Mouse (Mus musculus) 3134 (cell line): ENCODE measurements around the gene Osbp.
"Not testable (repeated sequence)": the region's sequence is repeated elsewhere in the genome, so short reads cannot be mapped to it uniquely, and the experiment has no call there.

Source experiments
- DNase-seq: peaks from one replicate; pipeline ENCODE4 v3.0.0-alpha.2; 2011; ENCODE audit warnings: low spot score; ENCODE audit not compliant: insufficient read length; ENCODE audit errors: extremely low read depth

Osbp gene

GRCm38 (mm10) chr19:11984614-11985013, 18.9 kb downstream of the Osbp start:
- not testable (repeated sequence) for DNase-seq

DNA sequence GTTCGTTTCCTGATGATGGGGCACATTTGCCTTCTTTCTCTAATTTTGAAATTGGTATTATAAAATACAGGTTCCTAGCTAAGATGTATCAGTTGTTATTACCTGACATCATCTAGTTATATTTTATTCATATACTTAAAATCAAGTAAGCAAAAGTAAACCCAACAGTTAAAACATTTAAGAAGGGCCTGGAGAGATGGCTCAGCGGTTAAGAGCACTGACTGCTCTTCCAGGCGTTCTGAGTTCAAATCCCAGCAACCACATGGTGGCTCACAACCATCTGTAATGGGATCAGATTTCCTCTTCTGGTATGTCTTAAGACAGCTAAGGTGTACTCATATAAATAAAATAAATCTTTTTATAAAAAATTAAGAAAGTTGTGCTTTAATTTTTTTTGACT, 22.1 kb downstream of the Osbp start:
- no peak for DNase-seq

- DNase-seq, result no peak
These were observed 23.6 kb downstream of the Osbp start for GRCm38 (mm10) chr19:11989334-11989733.

GRCm38 (mm10) chr19:11992034-11992433, 26.3 kb downstream of the Osbp start:
- no peak for DNase-seq

DNA sequence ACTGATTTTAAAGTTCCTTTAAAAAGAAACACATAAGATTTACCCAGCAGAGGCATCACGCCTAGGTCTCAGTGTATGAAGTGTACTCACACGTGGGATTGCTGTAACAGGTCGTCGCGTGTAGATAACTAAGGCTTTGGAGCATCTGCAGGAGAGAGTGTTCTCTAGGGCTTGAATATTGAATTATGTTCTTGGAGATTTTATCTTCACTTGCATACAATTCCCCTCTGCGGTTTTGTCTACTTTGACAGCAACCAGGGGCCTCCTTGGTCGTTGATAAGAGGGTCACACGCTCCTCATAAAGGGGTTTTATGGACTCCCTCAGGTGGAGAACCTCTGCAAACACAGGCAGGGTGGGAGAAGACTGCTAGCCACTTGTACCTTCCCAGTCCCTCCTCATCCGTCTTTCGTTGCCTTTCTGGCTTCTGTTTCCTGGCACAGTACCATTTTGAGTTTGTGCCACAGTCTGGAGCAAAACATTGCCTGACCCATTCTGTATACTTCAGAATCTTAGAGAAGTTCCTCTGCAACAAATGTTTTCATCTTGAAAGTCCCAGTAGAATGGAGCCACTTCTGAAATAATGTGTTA, 26.8 kb downstream of the Osbp start:
- DNase-seq, result no peak

DNA sequence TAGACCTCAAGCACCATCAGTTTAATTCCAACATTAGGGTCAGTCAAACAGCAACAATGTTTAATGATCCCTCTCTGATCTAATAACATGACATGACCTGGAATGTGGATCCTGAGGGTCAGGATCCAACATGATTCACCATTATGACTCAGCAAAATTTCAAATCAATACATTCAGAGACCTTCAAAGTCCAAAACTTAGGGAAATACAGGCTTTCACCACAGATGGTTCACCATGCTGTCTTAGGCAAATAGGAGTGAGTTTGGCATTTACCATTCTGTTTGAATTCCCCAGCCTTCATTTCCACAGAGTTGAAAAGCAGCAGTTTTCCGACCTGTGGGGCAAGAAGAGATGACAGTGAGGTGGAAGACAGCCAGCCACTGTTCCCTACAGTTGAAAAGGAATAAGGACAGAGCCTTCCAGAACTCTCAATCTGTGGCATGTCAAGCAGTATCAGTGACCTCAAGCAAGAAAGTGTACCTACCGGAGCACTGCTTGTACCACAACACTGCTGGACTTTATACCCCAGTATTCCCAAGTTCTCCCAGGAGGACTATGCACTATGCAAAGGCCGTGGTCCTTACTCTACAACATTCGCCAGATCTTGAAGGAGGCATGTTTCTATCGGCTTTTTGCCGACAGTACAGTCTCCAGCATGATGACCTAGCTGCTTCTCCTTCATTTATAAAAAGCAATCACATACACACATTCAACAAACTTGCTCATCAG, 29.1 kb downstream of the Osbp start:
- no peak for DNase-seq

DNA sequence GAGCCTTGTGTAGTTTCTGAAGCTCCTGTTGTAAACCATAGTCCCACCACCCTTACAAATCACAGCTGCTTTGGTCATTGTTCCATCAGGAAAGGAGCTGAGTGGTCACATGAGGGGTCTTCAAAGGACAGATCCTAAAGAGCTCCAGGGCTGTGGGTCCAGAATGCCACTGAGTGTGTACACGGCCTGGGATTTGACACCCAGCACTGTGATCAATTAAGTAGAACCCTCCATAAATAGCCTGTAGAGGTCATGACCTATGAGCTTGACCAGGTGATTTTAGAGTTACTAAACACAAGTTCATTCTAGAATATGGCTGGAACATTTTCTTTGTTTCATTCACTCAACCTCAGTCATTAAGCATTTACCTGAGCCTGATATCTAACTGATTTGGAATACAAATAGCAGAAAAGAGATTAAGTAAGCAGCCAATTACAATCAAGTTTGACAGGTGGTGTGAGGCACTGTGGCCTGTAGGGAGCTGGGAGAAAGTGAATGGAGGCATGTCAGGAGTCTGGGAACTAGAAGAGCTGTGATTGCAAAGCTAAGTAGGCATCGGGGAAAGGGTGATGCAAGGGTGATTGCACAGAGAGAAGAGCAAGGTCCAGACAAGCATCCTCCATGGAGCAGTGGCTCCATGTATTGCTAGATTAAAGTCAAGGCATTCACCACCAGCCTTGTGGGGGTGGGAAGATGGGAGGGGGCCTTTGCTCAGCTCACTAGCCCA, 30.1 kb downstream of the Osbp start:
- DNase-seq, result no peak

DNA sequence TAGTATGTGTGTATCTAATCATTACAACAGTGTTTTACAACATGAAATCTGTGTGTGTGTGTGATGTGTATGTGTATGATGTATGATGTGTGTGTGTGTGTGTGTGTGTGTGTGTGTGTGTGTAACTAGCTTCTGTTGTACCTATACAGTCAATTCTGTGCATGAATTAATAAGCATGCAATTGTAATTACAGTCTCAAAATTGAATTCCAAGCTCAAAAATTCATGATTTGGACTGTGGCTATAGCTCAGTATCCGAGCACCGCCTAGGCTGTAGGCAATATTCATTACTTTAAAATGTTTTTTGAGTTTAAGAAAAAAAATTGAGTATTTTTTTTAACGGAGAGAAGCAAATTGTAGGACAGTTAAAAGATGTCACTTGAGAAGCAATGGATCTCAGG, 35.9 kb downstream of the Osbp start:
- no peak for DNase-seq

DNA sequence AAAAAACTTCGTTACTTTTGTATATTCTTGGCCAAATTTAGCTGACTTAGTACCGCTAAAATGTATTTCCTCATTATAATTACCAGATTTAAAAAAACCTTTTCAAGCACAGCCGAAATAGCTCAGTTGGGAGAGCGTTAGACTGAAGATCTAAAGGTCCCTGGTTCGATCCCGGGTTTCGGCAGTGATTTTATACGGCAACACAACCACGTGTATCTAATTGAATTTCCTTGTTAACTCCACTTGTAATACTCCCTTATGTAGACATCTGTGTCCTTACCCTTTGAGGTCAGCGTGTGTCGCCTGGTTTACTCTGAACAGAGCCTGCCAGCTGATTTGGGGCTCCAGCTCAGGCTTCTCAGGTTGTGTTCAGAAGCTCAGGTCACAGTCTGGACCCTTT, 36.4 kb downstream of the Osbp start:
- DNase-seq, result peak; percentile 60

- DNase-seq, result no peak
These were observed 37.0 kb downstream of the Osbp start for GRCm38 (mm10) chr19:12002791-12003190.

DNA sequence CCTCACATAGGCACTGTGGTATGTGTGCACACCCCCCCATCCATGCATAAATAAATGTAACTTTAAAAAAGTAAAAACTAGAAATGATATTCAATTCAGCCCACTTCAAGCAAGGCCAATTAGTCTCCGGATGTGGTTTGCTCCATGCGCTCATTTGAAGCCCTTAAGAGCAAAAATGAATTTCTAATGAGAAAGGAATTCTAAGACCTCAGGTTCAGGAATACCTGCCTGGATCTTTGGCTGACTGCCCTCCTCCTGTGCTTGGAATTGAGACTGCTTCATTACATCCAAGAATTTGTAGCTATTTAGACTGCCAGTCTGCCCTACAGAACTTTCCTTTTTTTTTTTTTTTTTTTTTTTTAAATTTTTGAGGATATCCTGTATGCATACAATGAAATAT, 37.8 kb downstream of the Osbp start:
- no peak for DNase-seq

- DNase-seq, result no peak
These were observed 38.7 kb downstream of the Osbp start for GRCm38 (mm10) chr19:12004216-12005008.

DNA sequence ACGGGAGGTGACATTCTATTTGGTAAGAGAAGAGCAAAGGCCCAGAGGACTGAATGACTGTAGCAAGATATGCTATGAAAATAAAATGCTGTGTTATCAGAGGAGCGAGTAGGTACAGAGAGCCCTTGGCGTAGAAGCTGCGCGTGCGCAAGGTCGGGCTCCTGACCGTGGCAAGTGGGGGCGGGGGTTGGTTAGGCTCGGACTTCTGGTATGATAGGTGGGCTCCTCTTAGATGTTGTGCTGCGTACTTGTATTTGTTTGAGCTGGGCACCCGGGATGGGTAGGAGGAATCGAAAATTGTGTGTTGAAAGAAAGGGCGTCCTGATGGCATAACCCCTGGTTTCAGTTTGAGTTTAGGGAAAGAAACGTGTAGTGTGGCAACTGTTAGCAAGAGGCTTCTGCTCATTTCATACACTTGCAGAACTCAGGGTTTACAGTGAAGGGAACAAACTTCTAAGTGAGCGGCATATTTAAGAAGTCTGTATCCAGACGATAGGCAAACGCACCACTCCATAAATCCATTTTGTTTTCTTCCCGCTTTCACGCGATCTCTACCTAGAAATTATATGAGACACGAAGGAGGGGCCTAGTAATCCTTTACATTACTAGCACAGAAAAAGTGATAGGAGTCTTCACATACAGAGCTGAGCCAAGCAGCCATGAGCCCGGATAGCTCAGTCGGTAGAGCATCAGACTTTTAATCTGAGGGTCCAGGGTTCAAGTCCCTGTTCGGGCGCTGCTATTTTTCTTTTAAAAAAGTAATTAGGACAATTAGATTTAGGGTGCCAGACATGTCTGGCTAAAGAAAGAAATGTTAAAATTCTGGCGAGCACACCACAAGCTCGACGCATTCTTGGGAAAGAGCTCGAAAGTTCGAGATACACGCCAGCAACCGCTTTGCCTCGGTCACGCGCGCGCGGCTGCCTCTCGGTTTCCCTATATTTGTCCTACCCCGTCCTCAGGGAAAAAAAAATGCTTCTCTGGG, 39.9 kb downstream of the Osbp start:
- DNase-seq, result peak; percentile 77

DNA sequence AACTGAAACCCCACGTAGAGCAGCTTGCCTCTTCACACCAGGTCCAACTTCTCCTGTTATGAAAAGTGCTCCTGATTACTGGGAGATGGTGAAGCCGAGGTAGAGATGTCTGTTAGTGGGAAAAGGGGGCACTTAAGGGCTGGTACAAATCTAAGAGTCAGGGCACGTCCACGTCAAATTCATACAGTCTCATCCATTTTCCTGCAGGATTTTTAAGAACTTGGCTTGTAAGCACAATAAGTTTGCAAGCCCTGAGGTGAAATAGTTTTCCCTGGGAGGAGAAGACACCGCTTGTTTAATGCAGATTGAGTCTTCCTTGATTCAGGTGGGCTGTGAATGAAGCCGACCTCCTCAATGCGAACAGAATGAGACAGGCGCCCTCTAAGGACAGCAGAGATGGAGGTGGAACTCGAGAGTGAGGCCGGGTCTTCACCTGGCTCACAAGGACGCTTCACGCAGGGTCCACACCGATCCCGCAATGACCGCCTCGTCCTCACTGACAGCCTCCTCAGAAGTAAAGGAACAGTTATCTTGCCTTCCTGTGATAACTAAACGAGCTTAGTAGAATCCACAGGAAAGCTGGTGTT, 40.7 kb downstream of the Osbp start:
- no peak for DNase-seq

GRCm38 (mm10) chr19:12007105-12007931, 41.6 kb downstream of the Osbp start:
- DNase-seq, result no peak

DNA sequence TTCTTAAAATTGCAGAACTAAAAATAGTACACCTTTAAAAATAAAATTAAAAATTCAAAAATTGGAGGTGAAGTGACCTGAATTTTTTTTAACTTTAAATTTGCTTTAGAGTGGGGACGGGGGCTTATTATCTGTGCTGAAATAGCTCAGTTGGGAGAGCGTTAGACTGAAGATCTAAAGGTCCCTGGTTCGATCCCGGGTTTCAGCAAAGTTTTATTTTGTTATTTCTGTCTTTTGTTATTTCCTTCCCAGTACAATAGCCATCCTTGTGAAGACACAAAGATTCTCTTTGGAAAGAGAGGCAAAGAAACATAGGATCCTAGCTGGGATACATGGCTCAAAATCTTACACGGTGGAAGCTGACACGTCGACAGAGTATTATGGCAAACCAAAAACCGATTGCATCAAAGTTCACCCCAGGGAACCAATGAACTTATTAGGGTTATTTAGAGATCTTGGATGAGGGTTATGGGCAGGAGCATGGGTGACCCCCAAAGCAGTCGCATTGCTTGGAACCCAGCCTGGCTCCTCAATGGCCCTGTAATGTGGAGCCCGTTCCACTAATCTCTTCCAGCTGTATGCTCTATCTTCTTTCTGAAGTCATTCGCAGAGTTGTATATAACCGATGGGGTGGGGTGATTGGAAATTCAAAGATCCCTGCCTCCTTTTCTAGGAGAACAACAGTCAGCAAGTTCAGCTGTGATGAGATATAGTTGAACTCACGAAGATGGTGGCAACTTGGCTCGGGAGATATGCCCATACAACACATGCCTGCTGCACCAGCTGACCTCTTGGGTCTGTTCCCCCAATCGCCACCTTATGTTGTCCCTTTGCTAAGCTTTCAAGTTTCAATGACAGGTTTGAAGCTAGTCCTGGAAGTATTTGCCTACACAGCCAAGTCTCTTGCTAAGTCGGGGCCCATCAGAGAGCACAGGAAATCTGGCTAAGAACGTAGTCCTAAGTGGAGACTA, 43.0 kb downstream of the Osbp start:
- DNase-seq, result no peak

- peak; percentile 66 for DNase-seq
These were observed 44.0 kb downstream of the Osbp start for GRCm38 (mm10) chr19:12009501-12010280.
